Mouse (Mus musculus) macrophage (primary cell): ENCODE measurements around the gene AI467606. TPM values are rescaled to one million over a fixed set of nuclear protein-coding genes. Genes with fewer than 3 reads are reported as not detected.

Source experiments
- H3K27ac ChIP-seq: fragments of 350-480 bp; formaldehyde crosslinking; 2 replicates; pipeline ENCODE4 v1.9.0; 2021
- H3K36me3 ChIP-seq: fragments of 350-480 bp; formaldehyde crosslinking; 2 replicates; pipeline ENCODE4 v1.9.0; 2021; ENCODE audit errors: inconsistent target
- H3K4me3 ChIP-seq: fragments of 350-480 bp; formaldehyde crosslinking; 2 replicates; pipeline ENCODE4 v1.9.0; 2021; ENCODE audit errors: inconsistent target
- H3K79me2 ChIP-seq: fragments of 350-480 bp; formaldehyde crosslinking; 2 replicates; pipeline ENCODE4 v1.9.0; 2021; ENCODE audit errors: inconsistent target
- WGBS: methylation state at CpG from one replicate; pipeline ENCODE4 v1.1.7; 2026; ENCODE audit warnings: inconsistent platforms; ENCODE audit not compliant: missing documents; 5-methylcytosine and 5-hydroxymethylcytosine counted together
- polyA plus RNA-seq: library from polyadenylated mRNA; stranded (reverse); fragments of 250-400 nt; gene quantifications from 3 replicates; pipeline ENCODE4 v1.2.4, GENCODE M21; 2018; ENCODE audit warnings: inconsistent platforms

The AI467606 gene
- polyA plus RNA-seq, 1 experiment from 2014 or later = 20.4 TPM

- H3K27ac ChIP-seq = no peak overlapping the region
- 12% methylated on average over 4 of the region's 4 CpGs for WGBS
Observed at GRCm38 (mm10) chr7:127129638-127130037, 38.5 kb downstream of the AI467606 start.

GRCm38 (mm10) chr7:127133125-127133524 lies 42.0 kb downstream of the AI467606 start:
- H3K27ac ChIP-seq = no peak overlapping the region
- peaks cover 10% of the 10 kb centered on the region; the same call in 1 of the 2 replicates for H3K79me2 ChIP-seq
- 81% methylated on average over 5 of the region's 5 CpGs for WGBS
- no peak overlapping the region for H3K4me3 ChIP-seq
- no peaks in the 10 kb centered on the region for H3K36me3 ChIP-seq

More at GRCm38 (mm10) chr7:127129638-127130037, 38.5 kb downstream of the AI467606 start:
- Histone ChIP-seq H3K4me3 (no peak overlapping the region), H3K79me2 (no peaks in the 10 kb centered on the region), H3K36me3 (no peaks in the 10 kb centered on the region)

- Histone ChIP-seq H3K36me3 (no peaks in the 10 kb centered on the region), H3K79me2 (peaks cover 10% of the 10 kb centered on the region; the same call in 1 of the 2 replicates), H3K4me3 (no peak overlapping the region), H3K27ac (no peak overlapping the region)
- WGBS = 22% methylated on average over 11 of the region's 11 CpGs
Observed at GRCm38 (mm10) chr7:127134821-127135447, 43.8 kb downstream of the AI467606 start.

- Histone ChIP-seq H3K4me3 (no peak overlapping the region), H3K79me2 (peaks cover 10% of the 10 kb centered on the region; the same call in 1 of the 2 replicates), H3K27ac (0 out of 2 replicates have a peak overlapping the region, but pooled peaks have one; percentile 24), H3K36me3 (no peaks in the 10 kb centered on the region)
- 32% methylated on average over 22 of the region's 22 CpGs for WGBS
Observed at GRCm38 (mm10) chr7:127136181-127137071, 45.3 kb downstream of the AI467606 start.

GRCm38 (mm10) chr7:127137262-127138017 lies 46.3 kb downstream of the AI467606 start, which contains the start of gene Spn:
TSS of gene Spn (minus strand) at chr7:127137823.
- Histone ChIP-seq H3K27ac (peak within 1 kb of the TSS; percentile 24), H3K36me3 (no peaks in the 10 kb centered on the region), H3K4me3 (peak within 1 kb of the TSS; percentile 23; the same call in 1 of the 2 replicates), H3K79me2 (peaks cover 10% of the 10 kb centered on the region; the same call in 1 of the 2 replicates)
- WGBS = 17% methylated on average over 9 of the region's 9 CpGs

GRCm38 (mm10) chr7:127139100-127139499 lies 47.9 kb downstream of the AI467606 start:
- WGBS = 93% methylated on average over 7 of the region's 7 CpGs
- Histone ChIP-seq H3K4me3 (no peak overlapping the region), H3K27ac (no peak overlapping the region), H3K79me2 (peaks cover 10% of the 10 kb centered on the region; the same call in 1 of the 2 replicates), H3K36me3 (no peaks in the 10 kb centered on the region)

GRCm38 (mm10) chr7:127139562-127139961 lies 48.4 kb downstream of the AI467606 start:
- Histone ChIP-seq H3K27ac (no peak overlapping the region), H3K79me2 (peaks cover 10% of the 10 kb centered on the region; the same call in 1 of the 2 replicates), H3K36me3 (no peaks in the 10 kb centered on the region), H3K4me3 (no peak overlapping the region)
- WGBS = 81% methylated on average over 5 of the region's 5 CpGs

GRCm38 (mm10) chr7:127140623-127141404 lies 49.7 kb downstream of the AI467606 start:
- Histone ChIP-seq H3K27ac (no peak overlapping the region), H3K36me3 (no peaks in the 10 kb centered on the region), H3K4me3 (no peak overlapping the region), H3K79me2 (peaks cover 10% of the 10 kb centered on the region; the same call in 1 of the 2 replicates)
- WGBS = 62% methylated on average over 7 of the region's 7 CpGs

- no peak overlapping the region for H3K4me3 ChIP-seq
- no peaks in the 10 kb centered on the region for H3K79me2 ChIP-seq
- WGBS = 59% methylated on average over 2 of the region's 2 CpGs
- no peak overlapping the region for H3K27ac ChIP-seq
- no peaks in the 10 kb centered on the region for H3K36me3 ChIP-seq
Observed at GRCm38 (mm10) chr7:127142214-127142613, 51.1 kb downstream of the AI467606 start.

GRCm38 (mm10) chr7:127142666-127143065 lies 51.5 kb downstream of the AI467606 start:
- Histone ChIP-seq H3K27ac (no peak overlapping the region), H3K79me2 (no peaks in the 10 kb centered on the region), H3K4me3 (no peak overlapping the region), H3K36me3 (no peaks in the 10 kb centered on the region)
- WGBS = 88% methylated on average over 4 of the region's 4 CpGs

Other genes starting within 250 kb of the AI467606 start
- gene Doc2a, start 243.9 kb upstream of the AI467606 start, polyA plus RNA-seq = 0.10 TPM in 1 of 3 replicates, not detected in the others
- 3.9 to 23.5 TPM (median 19.4 TPM) in 3 replicates for gene Hirip3, start 229.4 kb upstream of the AI467606 start, polyA plus RNA-seq
- 34.7 to 59.9 TPM (median 57.7 TPM) in 3 replicates for gene Ino80e, start 229.0 kb upstream of the AI467606 start, polyA plus RNA-seq
- 24.1 to 40.9 TPM (median 31.3 TPM) in 3 replicates for gene Taok2, start 206.7 kb upstream of the AI467606 start, polyA plus RNA-seq
- gene Tmem219, start 168.4 kb upstream of the AI467606 start, polyA plus RNA-seq = 36.1 to 105 TPM (median 98.7 TPM) in 3 replicates
- 15.3 to 21.9 TPM (median 16.2 TPM) in 3 replicates for gene Kctd13, start 162.5 kb upstream of the AI467606 start, polyA plus RNA-seq
- gene Asphd1, start 141.8 kb upstream of the AI467606 start, polyA plus RNA-seq = not detected in 3 replicates
- gene Sez6l2, start 140.8 kb upstream of the AI467606 start, polyA plus RNA-seq = 0.33 to 1.4 TPM (median 1.1 TPM) in 3 replicates
- 71.8 to 111 TPM (median 94.8 TPM) in 3 replicates for gene Cdipt, start 115.4 kb upstream of the AI467606 start, polyA plus RNA-seq
- 1.3 to 3.9 TPM (median 1.7 TPM) in 3 replicates for gene Cdiptos, start 115.3 kb upstream of the AI467606 start, polyA plus RNA-seq
- 88.1 to 116 TPM (median 99.9 TPM) in 3 replicates for gene Mvp, start 76.7 kb upstream of the AI467606 start, polyA plus RNA-seq
- gene Pagr1b, start 74.9 kb upstream of the AI467606 start, polyA plus RNA-seq = 1.4 to 5.2 TPM in 2 of 3 replicates, not detected in the other
- gene Pagr1a, start 74.0 kb upstream of the AI467606 start, polyA plus RNA-seq = 1.1 to 15.9 TPM (median 13.4 TPM) in 3 replicates
- gene Gm42742, start 70.3 kb upstream of the AI467606 start, polyA plus RNA-seq = 15.3 to 31.9 TPM (median 18.2 TPM) in 3 replicates
- not detected in 3 replicates for gene Prrt2, start 70.1 kb upstream of the AI467606 start, polyA plus RNA-seq
- gene Maz, start 64.3 kb upstream of the AI467606 start, polyA plus RNA-seq = 58.9 to 102 TPM (median 70.2 TPM) in 3 replicates
- gene Kif22, start 48.9 kb upstream of the AI467606 start, polyA plus RNA-seq = 1.8 to 5.1 TPM (median 4.4 TPM) in 3 replicates
- not detected in 3 replicates for gene Zg16, start 4.0 kb upstream of the AI467606 start, polyA plus RNA-seq
- gene Qprt, start 30.9 kb downstream of the AI467606 start, polyA plus RNA-seq = not detected in 3 replicates
- 1.3 to 3.8 TPM (median 1.5 TPM) in 3 replicates for gene Spn, start 46.5 kb downstream of the AI467606 start, polyA plus RNA-seq
- gene Cd2bp2, start 104.7 kb downstream of the AI467606 start, polyA plus RNA-seq = 36.2 to 55.7 TPM (median 41.4 TPM) in 3 replicates
- gene Tbc1d10b, start 117.1 kb downstream of the AI467606 start, polyA plus RNA-seq = 32.8 to 44.1 TPM (median 41.7 TPM) in 3 replicates
- gene Mylpf, start 117.5 kb downstream of the AI467606 start, polyA plus RNA-seq = 0.47 to 1.4 TPM in 2 of 3 replicates, not detected in the other
- gene Zfp553, start 141.7 kb downstream of the AI467606 start, polyA plus RNA-seq = 5.4 to 7.1 TPM (median 5.6 TPM) in 3 replicates
- 0.75 to 2.4 TPM (median 1.9 TPM) in 3 replicates for gene Sept1, start 141.8 kb downstream of the AI467606 start, polyA plus RNA-seq
- gene Zfp771, start 152.9 kb downstream of the AI467606 start, polyA plus RNA-seq = 2.3 to 8.3 TPM (median 8.1 TPM) in 3 replicates
- gene Dctpp1, start 169.3 kb downstream of the AI467606 start, polyA plus RNA-seq = 15.9 to 45.9 TPM (median 27.1 TPM) in 3 replicates
- 19.7 to 40.4 TPM (median 38.9 TPM) in 3 replicates for gene Sephs2, start 182.7 kb downstream of the AI467606 start, polyA plus RNA-seq
- 5.5 to 18.7 TPM (median 12.0 TPM) in 3 replicates for gene Itgal, start 204.9 kb downstream of the AI467606 start, polyA plus RNA-seq